Mouse (Mus musculus): Measurements from ENCODE around the gene Stx2. TPM values are rescaled to one million over a fixed set of nuclear protein-coding genes. Genes with fewer than 3 reads are reported as not detected.

The Stx2 gene
- polyA plus RNA-seq, 1 experiment from 2014 or later = 16.8 TPM

DNA sequence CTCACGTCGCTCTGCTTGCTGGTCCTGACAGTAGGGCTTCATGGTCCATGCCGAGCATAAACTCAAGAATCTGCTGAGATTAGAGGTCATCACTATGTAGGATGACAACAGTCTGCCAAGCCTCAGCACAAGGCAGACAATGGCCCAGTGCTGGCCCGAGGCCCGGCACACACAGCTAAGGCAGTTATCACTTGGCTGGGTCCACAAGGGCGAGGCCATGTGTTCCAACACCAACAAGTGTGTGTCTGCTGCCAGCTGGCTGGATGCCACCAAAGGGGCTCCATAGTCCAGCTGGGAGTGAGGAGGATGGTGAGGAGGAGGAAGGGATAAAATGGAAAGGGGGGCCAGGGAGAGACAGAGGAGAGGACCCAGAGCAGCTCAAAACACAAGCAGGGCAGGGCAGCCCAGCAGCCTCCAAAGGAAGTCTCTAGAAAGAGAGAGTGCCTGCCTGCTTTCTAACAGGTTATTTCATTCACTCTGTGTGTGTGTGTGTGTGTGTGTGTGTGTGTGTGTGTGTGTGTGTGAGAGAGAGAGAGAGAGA is 72.9 kb downstream of the Stx2 start:
- Histone ChIP-seq H3K9me3 (no peaks in the 10 kb centered on the region), H3K4me2 (no peak overlapping the region), H3K27ac (replicated peaks) (no peak overlapping the region), H3K4me3 (no peak overlapping the region), H3K27me3 (no peaks in the 10 kb centered on the region), H3K9ac (no peak overlapping the region), H3K36me3 (no peaks in the 10 kb centered on the region), H3K4me1 (replicated peaks) (peaks cover 6% of the 10 kb centered on the region)
- peak; percentile 72 for ATAC-seq (ENCODE audit: low FRiP score, low read depth)
- WGBS = 58% methylated on average over 6 of the region's 6 CpGs

Other genes with a start within 250 kb of the Stx2 start
- gene Rimbp2, start 55.1 kb downstream of the Stx2 start, polyA plus RNA-seq (2015; fragmentation: Nextera tagmentation; extraction: Ambion mirVana) = 6.6 and 7.3 TPM in 2 replicates
- 341 and 365 TPM in 2 replicates for gene Ran, start 11.5 kb upstream of the Stx2 start, polyA plus RNA-seq (2015; fragmentation: Nextera tagmentation; extraction: Ambion mirVana)
- 0.14 and 0.18 TPM in 2 replicates for gene Adgrd1, start 88.2 kb upstream of the Stx2 start, polyA plus RNA-seq (2015; fragmentation: Nextera tagmentation; extraction: Ambion mirVana)